Mouse (Mus musculus): Measurements from ENCODE around the gene Grap2. TPM values are rescaled to one million over a fixed set of nuclear protein-coding genes. Genes with fewer than 3 reads are reported as not detected.

The Grap2 gene
- total and polyA plus RNA-seq, 3 experiments, result 0.62 to 5.1 TPM; not detected in 1

DNA sequence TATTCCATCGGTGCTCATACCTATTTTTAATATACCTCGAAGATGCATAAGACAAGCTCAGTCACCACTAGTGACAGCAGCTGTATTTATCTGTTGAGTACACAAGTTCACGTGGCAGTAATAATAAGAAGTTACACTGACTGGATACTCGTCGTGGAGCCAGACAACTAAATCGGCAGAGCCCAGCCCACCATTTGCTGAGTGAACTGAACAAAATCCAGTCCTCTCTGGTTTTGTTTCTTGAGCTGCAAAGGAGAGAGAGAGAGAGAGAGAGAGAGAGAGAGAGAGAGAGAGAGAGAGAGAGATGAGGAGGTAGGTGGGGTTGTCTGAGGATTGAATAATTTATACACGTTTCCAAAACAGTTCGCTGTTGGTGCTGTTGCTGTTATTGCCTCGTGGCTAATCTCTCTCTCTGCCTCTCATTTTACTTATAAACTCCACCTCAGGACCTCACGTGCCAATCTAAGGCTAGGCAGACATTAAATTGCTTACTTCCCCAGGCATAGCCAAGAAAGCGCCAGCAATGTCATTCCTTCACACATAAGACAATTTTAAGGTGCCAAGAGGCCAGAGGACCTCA, 4.1 kb downstream of the Grap2 start:
- Histone ChIP-seq H3K4me3 (ENCODE audit: control insufficient read depth in 1 of 2, insufficient read depth in 1 of 2, low read depth in 2 of 2, low read length in 2 of 2) (no peak overlapping the region), H3K36me3 (ENCODE audit: control insufficient read depth in 1 of 2, insufficient read depth in 2 of 2, low read length in 2 of 2) (no peaks in the 10 kb centered on the region), H3K79me2 (ENCODE audit: control insufficient read depth, insufficient read depth, low read length, poor library complexity) (no peaks in the 10 kb centered on the region), H3K27ac (ENCODE audit: control insufficient read depth, low read depth, low read length) (no peak overlapping the region), H3K27me3 (ENCODE audit: control insufficient read depth in 1 of 2, insufficient read depth in 2 of 2, low read length in 2 of 2) (peaks cover under 1 to 3% of the 10 kb centered on the region in 2 experiments; a peak in 1 of 4 replicates), H3K4me1 (ENCODE audit: control insufficient read depth in 1 of 2, insufficient read depth in 2 of 2, low read length in 2 of 2) (no peaks in the 10 kb centered on the region), H3K9me3 (replicated peaks; ENCODE audit: insufficient read depth, low read length) (no peaks in the 10 kb centered on the region), H3K9ac (ENCODE audit: control insufficient read depth, low read depth, low read length, poor library complexity, severe bottlenecking) (no peak overlapping the region)
- TF ChIP-seq POLR2AphosphoS5 (IDR thresholded peaks at IDR 0.05; ENCODE audit: borderline replicate concordance, low read depth, low read length) (no peak), TBP (IDR thresholded peaks at IDR 0.05; ENCODE audit: low read depth, low read length) (no peak), BHLHE40 (IDR thresholded peaks at IDR 0.05; ENCODE audit: borderline replicate concordance, low read depth, low read length) (no peak), ZNF384 (IDR thresholded peaks at IDR 0.05; ENCODE audit: low read depth, low read length) (no peak), MAFK (IDR thresholded peaks at IDR 0.05; ENCODE audit: borderline replicate concordance, low read depth, low read length) (no peak), CTCF (IDR thresholded peaks at IDR 0.05 in 2 of 3, conservative IDR thresholded peaks at IDR 0.05 in 1 of 3; ENCODE audit: control insufficient read depth in 1 of 3, insufficient read depth in 1 of 3, low read depth in 2 of 3, low read length in 3 of 3, poor library complexity in 1 of 3, severe bottlenecking in 1 of 3) (no peak), USF1 (IDR thresholded peaks at IDR 0.05; ENCODE audit: low read depth, low read length) (no peak), CHD1 (IDR thresholded peaks at IDR 0.05; ENCODE audit: low read depth, low read length) (no peak), POLR2AphosphoS2 (IDR thresholded peaks at IDR 0.05; ENCODE audit: low read length) (no peak), CHD2 (IDR thresholded peaks at IDR 0.05; ENCODE audit: low read length) (no peak)
- no peak for DNase-seq (ENCODE audit: low read depth, low spot score)

DNA sequence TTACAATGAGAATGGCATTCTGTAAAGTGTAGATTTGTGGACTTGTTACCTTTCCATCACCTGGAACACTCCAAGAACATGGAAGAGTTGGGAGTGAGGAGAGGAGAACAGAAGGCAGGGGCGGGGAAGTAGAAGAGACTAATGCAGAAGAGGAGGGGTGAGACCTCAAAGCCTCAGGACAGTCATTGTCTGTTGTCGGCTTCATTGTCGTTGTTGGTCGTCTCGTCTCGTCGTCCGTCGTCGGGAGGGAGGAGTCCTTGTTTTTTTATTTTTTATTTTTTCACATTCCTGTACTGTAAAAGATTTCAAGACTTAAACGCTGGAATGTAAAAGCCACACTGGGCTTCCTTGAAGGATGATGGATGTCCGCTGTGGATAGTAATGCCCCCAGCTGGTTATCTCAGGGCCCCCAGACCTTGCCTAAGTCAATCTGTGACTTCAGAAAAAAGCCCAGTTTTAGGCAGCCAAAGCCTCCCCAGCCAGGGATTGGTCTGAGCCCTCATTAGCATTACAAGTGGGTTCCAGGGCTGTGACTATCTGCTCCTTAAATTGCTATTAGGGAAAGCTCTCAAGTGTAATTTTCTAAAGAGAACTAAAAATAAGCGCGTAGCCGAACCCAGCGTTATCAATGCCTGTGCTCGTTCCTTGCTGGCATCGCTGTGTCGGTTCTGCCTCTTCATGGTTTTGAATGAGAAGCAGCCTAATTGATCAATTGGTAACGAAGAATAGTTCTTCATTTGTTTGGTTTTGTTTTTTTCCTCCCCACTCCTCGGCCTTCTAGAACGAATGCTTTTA, 5.0 kb downstream of the Grap2 start:
- peaks cover 0 to 3% of the 10 kb centered on the region in 2 experiments; a peak in 1 of 4 replicates for H3K27me3 ChIP-seq (ENCODE audit: control insufficient read depth in 1 of 2, insufficient read depth in 2 of 2, low read length in 2 of 2)
- no peaks in the 10 kb centered on the region for H3K9me3 ChIP-seq (replicated peaks; ENCODE audit: insufficient read depth, low read length)
- TF ChIP-seq MYC (IDR thresholded peaks at IDR 0.05; ENCODE audit: low read depth, low read length), result no peak
- no peak for TF ChIP-seq EP300 (IDR thresholded peaks at IDR 0.05; ENCODE audit: low read depth in 1 of 2, low read length in 2 of 2)
- TF ChIP-seq NRF1 (IDR thresholded peaks at IDR 0.05; ENCODE audit: insufficient read depth, low read depth, low read length, poor library complexity, severe bottlenecking), result no peak
- no peak for TF ChIP-seq RAD21 (IDR thresholded peaks at IDR 0.05; ENCODE audit: low read depth, low read length)
- no peak for TF ChIP-seq POLR2AphosphoS2 (IDR thresholded peaks at IDR 0.05; ENCODE audit: low read length)
- TF ChIP-seq POLR2AphosphoS5 (IDR thresholded peaks at IDR 0.05; ENCODE audit: borderline replicate concordance, low read depth, low read length), result no peak
- no peak for TF ChIP-seq TAL1 (IDR thresholded peaks at IDR 0.05; ENCODE audit: low read length)
- no peak for TF ChIP-seq GABPA (IDR thresholded peaks at IDR 0.05; ENCODE audit: low read depth, low read length)
- no peak for TF ChIP-seq GATA1 (IDR thresholded peaks at IDR 0.05; ENCODE audit: low read depth, low read length)
- TF ChIP-seq NELFE (IDR thresholded peaks at IDR 0.05; ENCODE audit: low read depth, low read length), result no peak
- no peak for TF ChIP-seq SMC3 (IDR thresholded peaks at IDR 0.05; ENCODE audit: low read depth, low read length)
- DNase-seq (ENCODE audit: low read depth, low spot score), result no peak
- no peaks in the 10 kb centered on the region for H3K79me2 ChIP-seq (ENCODE audit: control insufficient read depth, insufficient read depth, low read length, poor library complexity)
- no peak overlapping the region for H3K27ac ChIP-seq (ENCODE audit: control insufficient read depth, low read depth, low read length)
- H3K4me1 ChIP-seq (ENCODE audit: control insufficient read depth in 1 of 2, insufficient read depth in 2 of 2, low read length in 2 of 2), result no peaks in the 10 kb centered on the region
- no peaks in the 10 kb centered on the region for H3K36me3 ChIP-seq (ENCODE audit: control insufficient read depth in 1 of 2, insufficient read depth in 2 of 2, low read length in 2 of 2)
- no peak overlapping the region for H3K9ac ChIP-seq (ENCODE audit: control insufficient read depth, low read depth, low read length, poor library complexity, severe bottlenecking)
- no peak overlapping the region for H3K4me3 ChIP-seq (ENCODE audit: control insufficient read depth in 1 of 2, insufficient read depth in 1 of 2, low read depth in 2 of 2, low read length in 2 of 2)

Data from MEL (cell line).